Mouse (Mus musculus): ENCODE measurements at regions not wholly inside any gene's neighbourhood (a gene's known extent, or its start where the extent isn't known, plus 50 kb on each side); places are given as distances from the start of the nearest gene placed in this dataset.

GRCm38 (mm10) chr17:45889451-45889850, 142.7 kb downstream of the Vegfa start:
- no peak for DNase-seq (ENCODE audit: low read depth)

GRCm38 (mm10) chr17:45889051-45889450, 143.1 kb downstream of the Vegfa start:
- no peak for DNase-seq (ENCODE audit: low read depth)

GRCm38 (mm10) chr17:45886420-45887049, 145.6 kb downstream of the Vegfa start:
- DNase-seq (ENCODE audit: low read depth), result no peak

- DNase-seq (ENCODE audit: low read depth), result no peak
These were observed 146.5 kb downstream of the Vegfa start for GRCm38 (mm10) chr17:45885461-45886336.

- no peak for DNase-seq (ENCODE audit: low read depth)
These were observed 148.0 kb downstream of the Vegfa start for GRCm38 (mm10) chr17:45884021-45884722.

- no peak for DNase-seq (ENCODE audit: low read depth)
These were observed 149.0 kb upstream of the 1600014C23Rik start for GRCm38 (mm10) chr17:45882682-45883081.

- no peak for DNase-seq (ENCODE audit: low read depth)
These were observed 147.6 kb upstream of the 1600014C23Rik start for GRCm38 (mm10) chr17:45881284-45881683.

- DNase-seq (ENCODE audit: low read depth), result no peak
These were observed 147.1 kb upstream of the 1600014C23Rik start for GRCm38 (mm10) chr17:45880761-45881160.

- no peak for DNase-seq (ENCODE audit: low read depth)
These were observed 146.0 kb upstream of the 1600014C23Rik start for GRCm38 (mm10) chr17:45879478-45880250.

- no peak for DNase-seq (ENCODE audit: low read depth)
These were observed 144.8 kb upstream of the 1600014C23Rik start for GRCm38 (mm10) chr17:45878394-45878793.

- DNase-seq (ENCODE audit: low read depth), result no peak
These were observed 141.7 kb upstream of the 1600014C23Rik start for GRCm38 (mm10) chr17:45875325-45875724.

- DNase-seq (ENCODE audit: low read depth), result no peak
These were observed 140.4 kb upstream of the 1600014C23Rik start for GRCm38 (mm10) chr17:45873996-45874395.

- no peak for DNase-seq (ENCODE audit: low read depth)
These were observed 139.7 kb upstream of the 1600014C23Rik start for GRCm38 (mm10) chr17:45873200-45873955.

- DNase-seq (ENCODE audit: low read depth), result no peak
These were observed 138.3 kb upstream of the 1600014C23Rik start for GRCm38 (mm10) chr17:45871666-45872653.

GRCm38 (mm10) chr17:45871067-45871466, 137.4 kb upstream of the 1600014C23Rik start:
- DNase-seq (ENCODE audit: low read depth), result no peak

- no peak for DNase-seq (ENCODE audit: low read depth)
These were observed 135.6 kb upstream of the 1600014C23Rik start for GRCm38 (mm10) chr17:45869014-45869968.

- DNase-seq (ENCODE audit: low read depth), result no peak
These were observed 134.9 kb upstream of the 1600014C23Rik start for GRCm38 (mm10) chr17:45868539-45868938.

GRCm38 (mm10) chr17:45867727-45868126, 134.1 kb upstream of the 1600014C23Rik start:
- no peak for DNase-seq (ENCODE audit: low read depth)
